Mouse (Mus musculus) forebrain, embryonic 12.5 days (tissue): ENCODE measurements around the gene Npnt. TPM values are rescaled to one million over a fixed set of nuclear protein-coding genes. Genes with fewer than 3 reads are reported as not detected.

Source experiments
- ATAC-seq: fragments of 200-750 bp; cut with Nextera tagmentation; 2 replicates; pipeline ENCODE4 v1.8.0; 2017; ENCODE audit warnings: moderate TSS enrichment; ENCODE audit not compliant: low FRiP score
- H3K27ac ChIP-seq: fragments of 300-500 bp; sonication (generic); 2 replicates; pipeline ENCODE4 v1.5.1; 2016; ENCODE audit warnings: mild to moderate bottlenecking
- H3K27me3 ChIP-seq: fragments of 300-500 bp; sonication (generic); 2 replicates; pipeline ENCODE4 v1.6.1; 2016; ENCODE audit warnings: mild to moderate bottlenecking
- H3K36me3 ChIP-seq: fragments of 300-500 bp; sonication (generic); replicated peaks from 2 replicates; pipeline ENCODE4 v1.6.1; 2016; ENCODE audit warnings: mild to moderate bottlenecking
- H3K4me1 ChIP-seq: fragments of 300-500 bp; sonication (generic); 2 replicates; pipeline ENCODE4 v1.6.1; 2016
- H3K4me2 ChIP-seq: fragments of 300-500 bp; sonication (generic); 2 replicates; pipeline ENCODE4 v1.6.1; 2016; ENCODE audit warnings: mild to moderate bottlenecking, moderate library complexity
- H3K4me3 ChIP-seq: fragments of 300-500 bp; sonication (generic); replicated peaks from 2 replicates; pipeline ENCODE4 v1.5.1; 2016; ENCODE audit warnings: mild to moderate bottlenecking
- H3K9ac ChIP-seq: fragments of 300-500 bp; sonication (generic); 2 replicates; pipeline ENCODE4 v1.6.1; 2016; ENCODE audit warnings: mild to moderate bottlenecking
- H3K9me3 ChIP-seq: fragments of 300-500 bp; sonication (generic); 2 replicates; pipeline ENCODE4 v1.6.1; 2016
- WGBS: fragments of 180-500 bp; shearing (Covaris S2); methylation state at CpG from one replicate; pipeline ENCODE4 v1.1.7; 2016; 5-methylcytosine and 5-hydroxymethylcytosine counted together
- polyA plus RNA-seq: library from polyadenylated mRNA; unstranded; fragments of >200 nt; fragmentation: Nextera tagmentation; extraction: Ambion mirVana; gene quantifications from 2 replicates; pipeline ENCODE4 v1.2.1, GENCODE M21; 2016

Npnt gene
- polyA plus RNA-seq, 1 experiment from 2014 or later: 5.0 TPM

GRCm38 (mm10) chr3:132928186-132928585 lies 21.9 kb downstream of the Npnt start:
- H3K9me3 ChIP-seq: no peaks in the 10 kb centered on the region
- H3K4me3 ChIP-seq: no peak overlapping the region
- H3K27me3 ChIP-seq: no peaks in the 10 kb centered on the region
- no peak overlapping the region for H3K27ac ChIP-seq
- H3K4me2 ChIP-seq: no peak overlapping the region
- H3K9ac ChIP-seq: no peak overlapping the region
- ATAC-seq: no peak
- 81% methylated on average over 9 of the region's 9 CpGs for WGBS
- no peaks in the 10 kb centered on the region for H3K4me1 ChIP-seq
- H3K36me3 ChIP-seq: no peaks in the 10 kb centered on the region

GRCm38 (mm10) chr3:132919798-132920197 lies 30.3 kb downstream of the Npnt start:
- WGBS: 95% methylated on average over 3 of the region's 3 CpGs
- H3K4me1 ChIP-seq: no peaks in the 10 kb centered on the region

GRCm38 (mm10) chr3:132919240-132919639 lies 30.9 kb downstream of the Npnt start:
- Histone ChIP-seq H3K36me3 (no peaks in the 10 kb centered on the region), H3K9ac (no peak overlapping the region), H3K4me3 (no peak overlapping the region), H3K9me3 (no peaks in the 10 kb centered on the region), H3K27me3 (no peaks in the 10 kb centered on the region), H3K4me1 (no peaks in the 10 kb centered on the region), H3K4me2 (no peak overlapping the region), H3K27ac (no peak overlapping the region)
- 90% methylated on average over 11 of the region's 11 CpGs for WGBS
- no peak for ATAC-seq

More at GRCm38 (mm10) chr3:132919798-132920197, 30.3 kb downstream of the Npnt start:
- Histone ChIP-seq H3K4me2 (no peak overlapping the region), H3K36me3 (no peaks in the 10 kb centered on the region), H3K27me3 (no peaks in the 10 kb centered on the region), H3K9me3 (no peaks in the 10 kb centered on the region), H3K9ac (no peak overlapping the region), H3K27ac (no peak overlapping the region), H3K4me3 (no peak overlapping the region)
- ATAC-seq: no peak

- no peak overlapping the region for H3K9ac ChIP-seq
- no peak overlapping the region for H3K4me2 ChIP-seq
- H3K27ac ChIP-seq: no peak overlapping the region
- no peaks in the 10 kb centered on the region for H3K9me3 ChIP-seq
- ATAC-seq: no peak
- H3K36me3 ChIP-seq: no peaks in the 10 kb centered on the region
- H3K4me1 ChIP-seq: no peaks in the 10 kb centered on the region
- H3K4me3 ChIP-seq: no peak overlapping the region
- H3K27me3 ChIP-seq: no peaks in the 10 kb centered on the region
- WGBS: 92% methylated on average over 9 of the region's 9 CpGs
These were observed 32.6 kb downstream of the Npnt start for GRCm38 (mm10) chr3:132917356-132918090.

GRCm38 (mm10) chr3:132915661-132916060 lies 34.4 kb downstream of the Npnt start:
- H3K36me3 ChIP-seq: no peaks in the 10 kb centered on the region
- H3K4me3 ChIP-seq: no peak overlapping the region
- no peak for ATAC-seq
- H3K27ac ChIP-seq: no peak overlapping the region
- WGBS: 76% methylated on average over 9 of the region's 9 CpGs
- H3K4me1 ChIP-seq: no peaks in the 10 kb centered on the region
- no peak overlapping the region for H3K9ac ChIP-seq
- no peaks in the 10 kb centered on the region for H3K27me3 ChIP-seq
- no peaks in the 10 kb centered on the region for H3K9me3 ChIP-seq
- no peak overlapping the region for H3K4me2 ChIP-seq

- H3K27ac ChIP-seq: no peak overlapping the region
- no peak overlapping the region for H3K4me3 ChIP-seq
- no peaks in the 10 kb centered on the region for H3K9me3 ChIP-seq
- no peaks in the 10 kb centered on the region for H3K36me3 ChIP-seq
- H3K4me2 ChIP-seq: no peak overlapping the region
- WGBS: 86% methylated on average over 2 of the region's 2 CpGs
- H3K9ac ChIP-seq: no peak overlapping the region
- ATAC-seq: no peak
- no peaks in the 10 kb centered on the region for H3K4me1 ChIP-seq
- no peaks in the 10 kb centered on the region for H3K27me3 ChIP-seq
These were observed 37.7 kb downstream of the Npnt start for GRCm38 (mm10) chr3:132912420-132912819.

- Histone ChIP-seq H3K36me3 (no peaks in the 10 kb centered on the region), H3K9me3 (no peaks in the 10 kb centered on the region), H3K27me3 (no peaks in the 10 kb centered on the region), H3K4me2 (no peak overlapping the region), H3K4me3 (no peak overlapping the region), H3K9ac (no peak overlapping the region), H3K4me1 (no peaks in the 10 kb centered on the region), H3K27ac (no peak overlapping the region)
- WGBS: 65% methylated on average over 4 of the region's 4 CpGs
- ATAC-seq: no peak
These were observed 38.4 kb downstream of the Npnt start for GRCm38 (mm10) chr3:132911716-132912115.

GRCm38 (mm10) chr3:132910727-132911126 lies 39.4 kb downstream of the Npnt start:
- WGBS: 69% methylated on average over 5 of the region's 5 CpGs
- ATAC-seq: no peak
- Histone ChIP-seq H3K9ac (no peak overlapping the region), H3K27me3 (no peaks in the 10 kb centered on the region), H3K4me1 (no peaks in the 10 kb centered on the region), H3K9me3 (no peaks in the 10 kb centered on the region), H3K4me2 (no peak overlapping the region), H3K36me3 (no peaks in the 10 kb centered on the region), H3K4me3 (no peak overlapping the region), H3K27ac (no peak overlapping the region)

- Histone ChIP-seq H3K9ac (no peak overlapping the region), H3K36me3 (no peaks in the 10 kb centered on the region), H3K27ac (no peak overlapping the region), H3K4me2 (no peak overlapping the region), H3K4me3 (no peak overlapping the region), H3K27me3 (no peaks in the 10 kb centered on the region), H3K9me3 (no peaks in the 10 kb centered on the region), H3K4me1 (no peaks in the 10 kb centered on the region)
- 73% methylated on average over 12 of the region's 12 CpGs for WGBS
- no peak for ATAC-seq
These were observed 40.4 kb downstream of the Npnt start for GRCm38 (mm10) chr3:132909736-132910135.

- ATAC-seq: no peak; the same call in 1 of the 2 replicates
- 50% methylated on average over 8 of the region's 8 CpGs for WGBS
- Histone ChIP-seq H3K27me3 (no peaks in the 10 kb centered on the region), H3K4me1 (no peaks in the 10 kb centered on the region), H3K9ac (no peak overlapping the region), H3K27ac (no peak overlapping the region), H3K4me2 (no peak overlapping the region), H3K4me3 (no peak overlapping the region), H3K9me3 (no peaks in the 10 kb centered on the region), H3K36me3 (no peaks in the 10 kb centered on the region)
These were observed 42.4 kb downstream of the Npnt start for GRCm38 (mm10) chr3:132907506-132908203.

GRCm38 (mm10) chr3:132905224-132905930 lies 44.7 kb downstream of the Npnt start:
- 93% methylated on average over 7 of the region's 7 CpGs for WGBS
- Histone ChIP-seq H3K36me3 (no peaks in the 10 kb centered on the region), H3K9ac (no peak overlapping the region), H3K4me2 (no peak overlapping the region), H3K9me3 (no peaks in the 10 kb centered on the region), H3K4me3 (no peak overlapping the region), H3K27ac (no peak overlapping the region), H3K27me3 (no peaks in the 10 kb centered on the region), H3K4me1 (no peaks in the 10 kb centered on the region)
- ATAC-seq: no peak

GRCm38 (mm10) chr3:132903386-132903785 lies 46.7 kb downstream of the Npnt start:
- Histone ChIP-seq H3K4me2 (no peak overlapping the region), H3K9ac (no peak overlapping the region), H3K4me3 (no peak overlapping the region), H3K9me3 (no peaks in the 10 kb centered on the region), H3K36me3 (no peaks in the 10 kb centered on the region), H3K4me1 (no peaks in the 10 kb centered on the region), H3K27me3 (no peaks in the 10 kb centered on the region), H3K27ac (no peak overlapping the region)
- 96% methylated on average over 11 of the region's 11 CpGs for WGBS
- ATAC-seq: no peak
